ENCODE assay signal across 9 mouse cellular contexts in genomic region chr5:67633831-67634268, GRCm38 (mm10). TPM values are rescaled to one million over a fixed set of nuclear protein-coding genes. Genes with fewer than 3 reads are reported as not detected.
DNase-seq lines count a peak whose midpoint lies in the region; ATAC-seq and TF ChIP-seq lines count a peak whose summit lies in the region.
"Had no signal": no experiment of that assay in that cellular context is flagged by ENCODE, and none has a peak within 500 bp of the region (broad histone marks: within the 10 kb centered on the region; RNA-seq: fewer than 3 reads in every experiment).

No protein-coding gene starts in this region.

- no peak for TF ChIP-seq POLR2A in brain, embryonic 14.5 days (IDR thresholded peaks at IDR 0.05; ENCODE audit: borderline replicate concordance, extremely low read depth, insufficient read depth, insufficient read length, poor library complexity, severe bottlenecking)

- no peaks in the 10 kb centered on the region for H3K9me3 ChIP-seq in heart, embryonic 11.5 days (replicated peaks; ENCODE audit: control insufficient read depth, low read length)
- H3K9me3 ChIP-seq in midbrain, embryonic 11.5 days (ENCODE audit: control insufficient read depth, low read length): no peaks in the 10 kb centered on the region

- H3K4me2 ChIP-seq in heart, embryonic 11.5 days: peak overlapping the region; percentile 45
- peak overlapping the region; percentile 34 for H3K4me2 ChIP-seq in midbrain, embryonic 11.5 days

- H3K4me3 ChIP-seq in heart, embryonic 11.5 days (ENCODE audit: low read depth, low read length): no peak overlapping the region
- H3K4me3 ChIP-seq in midbrain, embryonic 11.5 days (ENCODE audit: low read depth, low read length): no peak overlapping the region
- H3K4me3 ChIP-seq: layer of hippocampus, adult 2 months had no signal

- WGBS in heart, embryonic 11.5 days (ENCODE audit: insufficient replicate concordance): 18% methylated on average over 10 of the region's 10 CpGs
- WGBS in midbrain, embryonic 11.5 days: 5% methylated on average over 10 of the region's 10 CpGs

- H3K27me3 ChIP-seq in heart, embryonic 11.5 days (ENCODE audit: control insufficient read depth, insufficient read depth, low read length): no peaks in the 10 kb centered on the region
- peaks cover 59% of the 10 kb centered on the region for H3K27me3 ChIP-seq in midbrain, embryonic 11.5 days (ENCODE audit: control insufficient read depth, insufficient read depth, low read length)

- no peak for DNase-seq in heart, postnatal 4 days
- DNase-seq in brain, embryonic 14.5 days (ENCODE audit: low read depth): peak; percentile 70
- peak; percentile 97 for DNase-seq in midbrain, embryonic 11.5 days (ENCODE audit: low spot score, missing footprints)
- no peak for DNase-seq in right cerebral cortex, adult 2 months (ENCODE audit: low spot score in 2 of 2)
- no peak for DNase-seq in thymus, postnatal 10 days (ENCODE audit: low spot score in 2 of 2)

- H3K36me3 ChIP-seq in heart, embryonic 11.5 days (ENCODE audit: control insufficient read depth, insufficient read depth, low read length): no peaks in the 10 kb centered on the region
- H3K36me3 ChIP-seq in midbrain, embryonic 11.5 days (ENCODE audit: control insufficient read depth, insufficient read depth, low read length): no peaks in the 10 kb centered on the region

- peaks cover 7% of the 10 kb centered on the region for H3K4me1 ChIP-seq in heart, embryonic 11.5 days (ENCODE audit: control insufficient read depth, insufficient read depth, low read length)
- H3K4me1 ChIP-seq in midbrain, embryonic 11.5 days (ENCODE audit: control insufficient read depth, insufficient read depth, low read length): peaks cover 16% of the 10 kb centered on the region

- H3K9ac ChIP-seq in heart, embryonic 11.5 days (ENCODE audit: low read depth, low read length): 0 out of 2 replicates have a peak overlapping the region, but pooled peaks have one; percentile 22
- H3K9ac ChIP-seq in midbrain, embryonic 11.5 days (ENCODE audit: low read length): 0 out of 2 replicates have a peak overlapping the region, but pooled peaks have one; percentile 12

- ATAC-seq in heart, embryonic 11.5 days (replicated peaks; ENCODE audit: insufficient number of reproducible peaks, low FRiP score, low TSS enrichment): no peak
- ATAC-seq in granulocyte monocyte progenitor cell, adult 5-6 weeks (replicated peaks; ENCODE audit: poor library complexity, severe bottlenecking): peak; percentile 88
- peak; percentile 84 for ATAC-seq in midbrain, embryonic 11.5 days (ENCODE audit: low FRiP score)
- ATAC-seq in inflammation-experienced regulatory T-cells, adult 6 months: no peak

- no peak for TF ChIP-seq CTCF in brain, embryonic 14.5 days (IDR thresholded peaks at IDR 0.05; ENCODE audit: borderline replicate concordance, extremely low read depth, insufficient read depth, insufficient read length)

- no peak overlapping the region for H3K27ac ChIP-seq in heart, embryonic 11.5 days (ENCODE audit: low read depth, low read length)
- H3K27ac ChIP-seq in midbrain, embryonic 11.5 days (ENCODE audit: low read depth, low read length): peak overlapping the region; percentile 80
- H3K27ac ChIP-seq: layer of hippocampus, adult 2 months had no signal

RNA-seq across cellular contexts. Expression of gene Shisa3, which starts 26.2 kb away (rescaled TPM):
- 2.0 and 2.4 TPM in 2 replicates for polyA plus RNA-seq in heart, embryonic 11.5 days (2014; fragmentation: Nextera tagmentation; extraction: Ambion mirVana)
- total RNA-seq in heart, postnatal 4 days (2021): 1 to 10 TPM in 1 of 2 experiments, under 1 TPM in 1; 0.99 to 1.2 TPM
- 7.5 and 12.6 TPM in 2 replicates for polyA plus RNA-seq in brain, embryonic 14.5 days (2012; rRNA removed)
- total RNA-seq in granulocyte monocyte progenitor cell, adult 5-6 weeks (2014; fragmentation: Nextera tagmentation): not detected in 2 replicates
- not detected in 2 replicates for total RNA-seq in granulocyte monocyte progenitor cell, adult 5-6 weeks (2017)
- polyA plus RNA-seq in midbrain, embryonic 11.5 days (2014; fragmentation: Nextera tagmentation; extraction: Ambion mirVana): 22.5 and 23.1 TPM in 2 replicates
- under 1 TPM in 2 of 3 experiments, not detected in 1; 0.34 to 0.59 TPM for polyA plus RNA-seq in inflammation-experienced regulatory T-cells, adult 6 months (2017; shearing (Covaris generic))

Comparison
In these comparisons a context has a peak if more than half of its experiments do, and no peak if none do; other contexts are left out.
1. ATAC-seq: peak in granulocyte monocyte progenitor cell, adult 5-6 weeks (single experiment) and midbrain, embryonic 11.5 days (single experiment); none in heart, embryonic 11.5 days (single experiment) and inflammation-experienced regulatory T-cells, adult 6 months (single experiment).
2. DNase-seq: peak in brain, embryonic 14.5 days (single experiment) and midbrain, embryonic 11.5 days (single experiment); none in heart, postnatal 4 days (single experiment), right cerebral cortex, adult 2 months (0 of 2) and thymus, postnatal 10 days (0 of 2).